Mouse (Mus musculus): ENCODE results near the gene Card14.
A peak's percentile ranks its signal among the peaks of the same experiment; 100 is the strongest.
"Not testable (repeated sequence)": the region's sequence is repeated elsewhere in the genome, so short reads cannot be mapped to it uniquely, and the experiment has no call there.

The Card14 gene

DNA sequence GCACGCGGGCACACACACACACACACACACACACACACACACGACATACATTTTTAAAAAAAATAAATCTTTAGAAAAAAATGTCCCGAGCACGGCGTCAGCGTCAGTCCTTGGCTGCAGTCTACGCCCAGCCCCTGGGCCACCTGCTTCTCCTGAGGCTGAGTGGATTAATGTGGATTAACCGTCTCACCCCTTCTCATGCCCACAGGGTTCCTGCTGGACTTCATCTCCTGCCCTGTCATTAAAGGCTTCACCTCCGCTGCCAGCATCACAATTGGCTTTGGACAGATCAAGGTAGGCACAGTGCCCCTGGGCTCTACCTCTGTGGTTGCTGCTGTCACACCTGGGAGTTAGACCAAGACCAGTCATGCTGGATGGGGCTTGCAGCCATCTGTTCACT is 51.5 kb downstream of the Card14 start:
- no peak for DNase-seq

DNA sequence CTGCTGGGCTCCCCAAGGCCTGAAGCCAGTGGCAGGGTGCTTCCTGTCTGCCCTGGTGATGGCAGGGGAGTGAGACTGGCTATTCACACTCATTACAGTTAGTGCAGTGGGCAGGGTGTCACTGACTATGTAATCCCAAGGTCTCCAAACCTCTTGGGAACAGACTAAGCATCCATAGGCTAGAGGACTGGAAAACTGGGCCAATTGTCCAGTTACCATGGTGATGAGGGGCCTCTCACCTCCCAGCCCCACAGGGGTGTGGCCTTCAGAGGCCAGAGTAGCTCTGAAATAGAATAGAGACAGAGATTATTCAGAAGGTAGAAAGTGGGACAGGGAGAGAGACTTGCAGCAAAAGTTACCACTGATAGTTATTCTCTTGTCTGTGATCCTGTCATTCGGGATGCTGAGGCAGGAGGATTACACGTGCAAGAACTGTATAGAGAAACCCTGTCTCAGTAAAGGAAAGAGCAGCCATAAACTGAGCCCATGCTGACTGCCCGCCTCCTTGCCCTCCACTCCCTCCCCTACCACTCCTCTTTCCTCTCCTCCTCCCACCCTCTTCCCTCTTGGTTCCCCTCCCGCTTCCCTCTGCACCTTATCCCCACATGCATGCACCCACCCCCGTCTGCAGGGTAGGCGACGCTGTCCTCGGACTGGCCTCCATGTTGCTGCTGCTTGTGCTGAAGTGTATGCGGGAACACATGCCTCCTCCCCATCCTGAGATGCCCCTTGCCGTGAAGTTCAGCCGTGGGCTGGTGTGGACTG is 55.4 kb downstream of the Card14 start:
- no peak for DNase-seq

DNA sequence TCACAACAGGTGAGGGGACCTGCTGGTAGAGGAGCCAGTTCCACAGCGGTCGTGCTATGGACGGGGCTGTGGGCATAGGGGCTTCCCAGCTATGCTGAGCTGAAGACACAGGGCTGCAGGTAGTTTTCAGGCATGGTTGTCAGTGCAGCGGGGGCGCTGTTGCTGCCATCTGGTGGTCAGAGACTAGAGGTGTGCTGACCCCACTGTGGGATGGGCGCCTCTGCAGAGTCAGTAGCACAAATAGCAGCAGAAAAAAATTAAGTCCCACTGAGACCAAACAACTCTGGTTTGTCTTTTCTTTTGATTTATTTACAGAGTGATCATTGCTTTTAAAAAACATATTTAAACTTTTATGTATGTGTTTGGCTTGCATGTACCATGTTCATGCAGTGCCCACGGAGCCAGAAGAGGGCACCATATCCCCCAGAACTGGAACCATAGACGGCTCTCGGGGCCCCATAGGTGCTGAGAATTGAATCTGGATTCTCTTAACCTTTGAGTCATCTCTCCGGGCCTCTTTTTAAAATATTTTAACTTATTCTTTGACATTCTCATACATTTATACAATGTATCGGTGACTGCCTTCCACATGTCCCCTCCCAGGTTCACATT is 56.1 kb downstream of the Card14 start:
- DNase-seq: peak; percentile 82

- DNase-seq: no peak
Observed at GRCm38 (mm10) chr11:119375425-119375824, 67.9 kb downstream of the Card14 start.

- no peak for DNase-seq
Observed at GRCm38 (mm10) chr11:119377326-119377725, 69.8 kb downstream of the Card14 start.

DNA sequence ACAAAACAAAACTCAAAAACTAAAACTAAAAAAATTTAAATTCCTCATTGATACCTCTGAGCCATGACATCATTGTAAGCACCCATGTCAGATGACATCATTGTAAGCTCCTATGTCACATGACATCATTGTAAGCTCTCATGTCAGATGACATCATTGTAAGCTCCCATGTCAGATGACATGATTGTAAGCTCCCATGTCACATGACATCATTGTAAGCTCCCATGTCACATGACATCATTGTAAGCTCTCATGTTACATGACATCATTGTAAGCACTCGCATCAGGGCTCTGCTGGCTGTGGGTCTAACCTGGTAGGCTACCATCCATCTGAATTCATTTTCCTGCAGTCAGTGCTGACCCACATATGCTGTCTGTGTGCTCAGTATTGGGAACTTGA is 71.0 kb downstream of the Card14 start:
- no peak for DNase-seq

DNA sequence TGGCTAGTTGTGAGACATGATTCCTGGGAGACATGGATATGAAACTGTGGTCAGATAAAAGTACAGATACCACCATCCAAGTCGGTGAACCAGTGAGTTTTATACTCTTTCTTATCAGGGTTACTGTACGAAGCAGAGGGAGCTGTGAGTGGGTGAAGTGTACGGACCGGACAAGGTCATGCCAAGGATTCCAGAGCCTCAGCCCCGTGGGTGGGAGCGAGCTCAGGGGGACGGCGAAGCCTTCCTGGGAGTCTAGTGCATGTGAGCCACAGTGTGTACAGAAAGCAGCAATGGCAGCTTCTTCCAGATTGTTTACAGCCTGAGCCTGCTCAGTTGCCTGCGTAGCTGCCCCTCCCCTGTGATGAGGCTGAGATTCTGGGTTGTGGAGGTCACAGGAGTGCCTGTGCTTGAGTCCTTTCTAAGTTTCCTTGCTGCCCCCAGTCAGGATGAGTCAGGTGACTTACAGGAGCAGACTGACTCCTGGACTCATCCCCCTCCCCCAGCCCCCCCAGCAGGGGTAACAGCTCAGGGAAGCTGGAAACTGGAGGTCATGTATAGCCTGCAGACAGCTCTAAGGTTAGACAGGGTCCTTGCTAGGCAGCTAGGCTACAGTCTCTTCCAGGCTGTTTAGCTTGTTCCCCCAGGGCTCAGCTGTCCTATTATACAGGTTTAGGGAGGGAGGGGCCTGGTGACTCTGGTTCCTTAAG is 74.2 kb downstream of the Card14 start:
- no peak for DNase-seq

- DNase-seq: no peak
Observed at GRCm38 (mm10) chr11:119382338-119382850, 74.8 kb downstream of the Card14 start.

DNA sequence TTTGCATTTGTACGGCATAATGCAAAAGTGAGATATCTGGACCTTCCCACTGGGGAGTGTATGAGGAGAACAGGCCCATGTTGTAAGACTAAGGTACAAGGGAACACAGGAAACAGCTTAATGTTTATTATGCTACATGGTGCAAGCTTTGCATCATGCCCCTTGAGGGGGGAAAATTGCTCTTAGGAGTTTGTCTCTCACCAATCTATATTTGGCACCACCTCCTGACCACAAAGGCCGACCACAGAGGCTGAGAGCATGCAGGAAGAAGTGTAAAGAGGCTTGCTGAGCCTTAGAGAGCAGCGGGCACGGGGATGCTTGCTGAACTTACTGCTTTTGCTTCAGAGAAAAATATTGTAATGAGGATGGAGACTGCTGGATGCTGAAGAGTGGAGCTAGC is 77.3 kb downstream of the Card14 start:
- peak; percentile 39 for DNase-seq

DNA sequence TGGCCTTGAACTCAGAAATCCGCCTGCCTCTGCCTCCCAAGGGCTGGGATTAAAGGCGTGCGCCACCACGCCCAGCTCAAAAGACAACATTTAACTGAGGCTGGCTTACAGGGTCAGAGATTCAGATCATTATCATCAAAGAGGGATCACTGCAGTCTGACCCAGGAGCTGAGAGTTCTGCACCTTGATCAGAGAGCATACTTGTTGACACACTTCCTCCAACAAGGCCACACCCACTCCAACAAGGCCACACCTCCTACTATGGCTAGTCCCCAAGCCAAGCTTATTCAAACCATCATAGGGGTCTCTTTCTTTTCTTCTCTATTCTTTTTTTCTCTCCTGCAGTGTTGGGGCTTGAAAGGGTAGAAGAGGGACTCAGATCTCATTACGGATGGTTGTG is 78.7 kb downstream of the Card14 start:
- no peak for DNase-seq

DNA sequence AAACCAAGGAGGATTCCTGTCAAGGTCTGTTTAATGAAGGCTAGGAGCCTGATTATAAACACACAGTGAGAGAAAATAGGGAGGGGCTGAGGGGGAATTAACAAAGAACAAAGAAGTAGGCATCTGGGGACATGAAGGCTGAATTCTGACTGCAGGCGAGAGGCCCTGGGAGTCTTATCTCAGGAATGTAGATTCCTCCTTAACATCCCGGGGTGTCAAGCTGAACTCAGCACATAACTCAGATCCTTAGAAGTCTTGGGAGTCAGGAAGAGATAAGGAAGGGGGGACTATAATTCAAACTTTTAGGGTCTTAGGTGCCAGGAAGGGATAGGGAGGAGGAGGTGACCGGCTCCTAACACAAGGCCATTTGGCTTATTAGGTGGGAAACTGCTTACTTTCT is 79.7 kb downstream of the Card14 start:
- not testable (repeated sequence) for DNase-seq

GRCm38 (mm10) chr11:119389851-119390270 is 82.3 kb downstream of the Card14 start:
- DNase-seq: peak; percentile 85

GRCm38 (mm10) chr11:119390271-119391231 is 83.0 kb downstream of the Card14 start:
- DNase-seq: peak; percentile 86

DNA sequence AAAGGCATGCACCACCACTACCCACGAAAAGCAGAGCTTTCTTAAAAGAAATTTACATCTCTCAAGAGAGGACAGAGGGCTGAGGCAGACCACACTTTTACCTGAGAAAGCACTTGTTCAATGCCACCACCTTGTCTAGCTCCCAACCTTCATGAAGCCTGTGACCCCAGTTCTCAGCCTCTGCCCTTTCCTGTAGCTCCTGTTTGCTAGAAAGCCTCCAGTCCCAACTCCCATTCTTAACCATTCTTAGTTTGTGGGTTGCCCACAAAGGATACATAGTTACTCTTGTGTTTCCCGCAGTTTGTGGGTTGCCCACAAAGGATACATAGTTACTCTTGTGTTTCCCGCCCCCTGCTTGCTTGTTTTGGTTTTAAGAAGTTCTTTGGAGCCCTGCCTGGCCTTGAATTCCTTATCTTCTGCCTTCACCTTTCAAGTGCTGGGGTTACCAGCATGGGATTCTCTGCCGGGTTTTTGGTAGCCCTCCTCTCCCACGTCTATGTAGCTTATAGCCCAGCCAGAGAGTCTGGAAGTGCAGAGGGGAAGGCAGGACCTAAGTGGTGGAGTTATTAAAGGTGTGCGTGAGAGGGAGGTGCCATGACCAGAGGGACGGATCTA is 83.9 kb downstream of the Card14 start:
- DNase-seq: peak; percentile 26

GRCm38 (mm10) chr11:119392001-119392614 is 84.5 kb downstream of the Card14 start:
- DNase-seq: peak; percentile 94

DNA sequence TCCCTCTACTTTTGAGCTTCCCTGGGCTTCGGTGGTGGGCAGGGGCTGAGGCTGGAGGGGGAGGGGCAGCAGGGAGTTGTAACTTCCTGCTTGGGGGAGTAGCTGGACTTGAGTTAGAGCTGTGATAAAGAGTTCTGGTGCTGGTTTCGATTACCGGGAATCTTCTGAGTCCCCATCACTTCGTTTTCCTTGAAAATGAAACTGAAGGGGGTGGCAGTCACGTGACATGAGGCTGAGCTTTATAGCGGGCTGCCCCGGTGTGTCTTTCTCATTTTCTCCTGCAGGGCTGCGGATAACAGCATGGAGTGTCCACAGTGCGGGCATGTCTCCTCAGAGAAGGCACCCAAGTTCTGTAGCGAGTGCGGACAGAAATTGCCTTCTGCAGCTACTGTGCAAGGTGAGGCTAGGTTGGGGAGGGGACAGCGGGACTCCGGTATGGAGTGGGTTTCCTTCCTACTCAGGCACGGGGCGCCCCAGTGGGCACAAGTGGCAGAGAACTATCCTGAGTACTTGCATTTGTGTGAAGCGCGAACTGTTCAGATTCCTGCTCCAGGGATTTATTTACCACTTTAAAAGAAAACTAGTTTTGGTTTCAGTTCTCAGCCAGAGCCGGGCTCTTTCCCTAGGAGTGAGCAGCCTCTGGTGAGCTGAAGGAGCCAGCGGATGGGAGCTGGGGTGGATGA is 85.4 kb downstream of the Card14 start, which contains the start of gene Rnf213:
TSS of gene Rnf213 (plus strand) at position 301 of the 683 bp plus-strand sequence.
- DNase-seq: peak; percentile 84

GRCm38 (mm10) chr11:119393483-119393804 is 85.9 kb downstream of the Card14 start:
- no peak for DNase-seq

DNA sequence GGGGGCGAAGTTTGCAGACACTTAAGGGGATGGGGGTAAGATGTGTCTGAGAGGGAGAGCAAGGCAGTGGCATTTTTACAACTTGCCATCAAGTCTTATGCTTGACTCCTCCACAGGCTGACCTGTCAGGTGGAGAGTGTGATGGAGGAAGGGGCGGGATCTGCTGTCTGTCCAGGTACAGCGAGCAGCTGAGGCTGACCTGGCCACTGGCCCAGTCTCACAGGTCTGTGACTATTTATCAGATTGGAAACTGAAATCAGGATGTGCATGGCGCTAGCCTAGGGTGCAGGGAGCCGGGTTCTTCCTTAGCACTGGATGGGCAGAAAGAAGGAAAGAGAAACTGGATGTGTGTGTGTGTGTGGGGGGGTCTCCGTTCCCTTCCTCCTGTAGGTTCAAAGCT is 86.6 kb downstream of the Card14 start:
- no peak for DNase-seq
